Mouse (Mus musculus) myocyte (in vitro differentiated cells): ENCODE results near the gene H2-Oa.

Experiments used
- MYOD1 ChIP-seq, 3 experiments: IDR thresholded peaks; one replicate each; pipeline ENCODE4 v1.6.1; 2011; ENCODE audit warnings: control low read depth in 2 of 3, low read depth in 2 of 3, mild to moderate bottlenecking in 2 of 3, moderate library complexity in 1 of 3; ENCODE audit not compliant: insufficient read length in 2 of 3, control insufficient read depth in 1 of 3
- MYOG ChIP-seq, 3 experiments: IDR thresholded peaks; one replicate each; pipeline ENCODE4 v1.6.1; 2011; ENCODE audit warnings: control low read depth in 2 of 3, low read depth in 2 of 3, mild to moderate bottlenecking in 2 of 3; ENCODE audit not compliant: insufficient read length in 2 of 3, control insufficient read depth in 1 of 3, insufficient read depth in 1 of 3
- POLR2A ChIP-seq: IDR thresholded peaks from one replicate; pipeline ENCODE4 v1.6.1; 2011; ENCODE audit warnings: low read depth, mild to moderate bottlenecking, control low read depth, moderate library complexity; ENCODE audit not compliant: insufficient read length

GRCm38 (mm10) chr17:34097272-34097671, 5.1 kb downstream of the H2-Oa start:
- TF ChIP-seq POLR2A (no peak), MYOD1 (IDR thresholded peaks at IDR 0.05; ENCODE audit: control insufficient read depth in 1 of 3, insufficient read length in 2 of 3, low read depth in 2 of 3) (no peak), MYOG (IDR thresholded peaks at IDR 0.05; ENCODE audit: control insufficient read depth in 1 of 3, insufficient read depth in 1 of 3, insufficient read length in 2 of 3, low read depth in 2 of 3) (no peak)
